Mouse (Mus musculus) ES-E14 (cell line): Measurements from ENCODE around the gene Rsad1. TPM values are rescaled to one million over a fixed set of nuclear protein-coding genes. Genes with fewer than 3 reads are reported as not detected.
A peak's percentile ranks its signal among the peaks of the same experiment; 100 is the strongest.

Experiments used
- DNase-seq: peaks from one replicate; pipeline ENCODE4 v3.0.0-alpha.2; 2013; ENCODE audit warnings: low read depth, low spot score
- H3K27ac ChIP-seq: 2 replicates; pipeline ENCODE4 v1.5.1; 2012; ENCODE audit warnings: low read depth, mild to moderate bottlenecking, low read length, moderate library complexity, mixed read lengths; ENCODE audit not compliant: poor library complexity, insufficient read depth, severe bottlenecking
- H3K36me3 ChIP-seq: 2 replicates; pipeline ENCODE4 v1.6.1; 2012; ENCODE audit warnings: mild to moderate bottlenecking, low read length, moderate library complexity, mixed read lengths; ENCODE audit not compliant: control insufficient read depth, poor library complexity, insufficient read depth, severe bottlenecking
- H3K4me1 ChIP-seq, 2 experiments: fragments of 150-350 bp in 1 of 2; sonication (generic) in 1 of 2; 2 replicates each; pipeline ENCODE4 v1.6.1; 2012; ENCODE audit warnings: low read length in 2 of 2, mild to moderate bottlenecking in 1 of 2, mixed read lengths in 1 of 2; ENCODE audit not compliant: control insufficient read depth in 2 of 2, insufficient read depth in 2 of 2, poor library complexity in 1 of 2
- H3K4me3 ChIP-seq, 2 experiments: fragments of 150-350 bp in 1 of 2; sonication (generic) in 1 of 2; 2 replicates each; pipeline ENCODE4 v1.5.1; 2012; ENCODE audit warnings: low read length in 2 of 2, low read depth in 1 of 2, mild to moderate bottlenecking in 1 of 2, mixed read lengths in 1 of 2; ENCODE audit not compliant: insufficient read depth in 1 of 2, poor library complexity in 1 of 2, severe bottlenecking in 1 of 2
- H3K9ac ChIP-seq: 2 replicates; pipeline ENCODE4 v1.6.1; 2012; ENCODE audit warnings: low read depth, mild to moderate bottlenecking, low read length, mixed read lengths; ENCODE audit not compliant: poor library complexity, insufficient read depth, severe bottlenecking
- H3K9me3 ChIP-seq: fragments of 150-350 bp; sonication (generic); 2 replicates; pipeline ENCODE4 v1.6.1; 2012; ENCODE audit warnings: low read depth, mild to moderate bottlenecking, low read length; ENCODE audit not compliant: control insufficient read depth, insufficient read depth
- CHD2 ChIP-seq: IDR thresholded peaks from 2 replicates; pipeline ENCODE4 v1.6.1; 2014; ENCODE audit warnings: mild to moderate bottlenecking, low read depth, low read length, inconsistent platforms
- HCFC1 ChIP-seq: IDR thresholded peaks from 2 replicates; pipeline ENCODE4 v1.6.1; 2012; ENCODE audit warnings: low read length, inconsistent platforms, borderline replicate concordance; ENCODE audit not compliant: insufficient read depth
- MAFK ChIP-seq: IDR thresholded peaks from 2 replicates; pipeline ENCODE4 v1.6.1; 2014; ENCODE audit warnings: mild to moderate bottlenecking, low read depth, low read length, inconsistent platforms; ENCODE audit not compliant: insufficient read depth
- ZC3H11A ChIP-seq: IDR thresholded peaks from 2 replicates; pipeline ENCODE4 v1.6.1; 2012; ENCODE audit warnings: low read depth, mild to moderate bottlenecking, inconsistent platforms, low read length, borderline replicate concordance
- ZNF384 ChIP-seq: IDR thresholded peaks from 2 replicates; pipeline ENCODE4 v1.6.1; 2012; ENCODE audit warnings: low read depth, low read length, inconsistent platforms
- in situ Hi-C, 2 experiments: fragments of 600-800 bp; cut with MboI; formaldehyde crosslinking; loops; one replicate each; pipeline ENCODE4 v1.15.1; 2025; ENCODE audit warnings: low sequenced_read_pairs in 2 of 2, inconsistent platforms in 1 of 2; ENCODE audit not compliant: unreplicated experiment in 2 of 2
- total RNA-seq: library from RNA; depleted of rRNA; stranded (reverse); fragments of 300-350 nt; gene quantifications from 2 replicates; pipeline ENCODE4 v1.2.3, GENCODE M21; 2012

Rsad1 gene
- total RNA-seq, 1 experiment: 2.4 TPM

GRCm38 (mm10) chr11:94521219-94521843, 27.7 kb downstream of the Rsad1 start, which contains the start of gene Mycbpap:
Gene Mycbpap (minus strand): TSS chr11:94521742.
- peak within 1 kb of the TSS; percentile 45; the same call in 1 of the 2 replicates for H3K9ac ChIP-seq
- no peak within 1 kb of the TSS for H3K27ac ChIP-seq
- H3K9me3 ChIP-seq: no peaks in the 10 kb centered on the region
- H3K4me3 ChIP-seq: peak within 1 kb of the TSS; percentile 59 to 91
- in situ Hi-C loops: no loop called here
- no peaks in the 10 kb centered on the region for H3K36me3 ChIP-seq
- peak; percentile 34 for DNase-seq
- peaks cover 0 to 5% of the 10 kb centered on the region in 2 experiments; a peak in 1 of 4 replicates for H3K4me1 ChIP-seq
- TF ChIP-seq ZNF384: no peak
- TF ChIP-seq MAFK: no peak
- no peak for TF ChIP-seq HCFC1
- no peak for TF ChIP-seq ZC3H11A
- no peak for TF ChIP-seq CHD2

GRCm38 (mm10) chr11:94513452-94513851, 35.6 kb downstream of the Rsad1 start:
- in situ Hi-C loops: no loop called here
- no peaks in the 10 kb centered on the region for H3K4me1 ChIP-seq
- no peak for DNase-seq
- H3K36me3 ChIP-seq: no peaks in the 10 kb centered on the region
- H3K9ac ChIP-seq: no peak overlapping the region
- H3K4me3 ChIP-seq: no peak overlapping the region
- no peaks in the 10 kb centered on the region for H3K9me3 ChIP-seq
- TF ChIP-seq HCFC1 (no peak), MAFK (no peak), ZNF384 (no peak), ZC3H11A (no peak), CHD2 (no peak)
- no peak overlapping the region for H3K27ac ChIP-seq

- no peak for TF ChIP-seq HCFC1
- no peak for TF ChIP-seq CHD2
- no peak for TF ChIP-seq MAFK
- no peak for TF ChIP-seq ZC3H11A
- TF ChIP-seq ZNF384: no peak
- in situ Hi-C loops: no loop called here
Observed at GRCm38 (mm10) chr11:94508976-94509375, 40.1 kb downstream of the Rsad1 start.

GRCm38 (mm10) chr11:94501482-94501881, 47.6 kb downstream of the Rsad1 start:
- Histone ChIP-seq H3K4me1 (peaks cover 2 to 16% of the 10 kb centered on the region in 2 experiments; a peak in 2 of 4 replicates), H3K9ac (no peak overlapping the region), H3K9me3 (no peaks in the 10 kb centered on the region), H3K4me3 (no peak overlapping the region), H3K36me3 (no peaks in the 10 kb centered on the region), H3K27ac (no peak overlapping the region)
- in situ Hi-C loops: no loop called here
- no peak for DNase-seq
- TF ChIP-seq MAFK: no peak
- no peak for TF ChIP-seq HCFC1
- no peak for TF ChIP-seq ZNF384
- TF ChIP-seq ZC3H11A: no peak
- no peak for TF ChIP-seq CHD2

More at GRCm38 (mm10) chr11:94508976-94509375, 40.1 kb downstream of the Rsad1 start:
- H3K27ac ChIP-seq: no peak overlapping the region
- no peaks in the 10 kb centered on the region for H3K4me1 ChIP-seq
- no peak for DNase-seq
- H3K4me3 ChIP-seq: no peak overlapping the region
- no peaks in the 10 kb centered on the region for H3K9me3 ChIP-seq
- H3K9ac ChIP-seq: no peak overlapping the region
- H3K36me3 ChIP-seq: no peaks in the 10 kb centered on the region

- Histone ChIP-seq H3K27ac (no peak overlapping the region), H3K36me3 (no peaks in the 10 kb centered on the region), H3K9me3 (no peaks in the 10 kb centered on the region), H3K9ac (no peak overlapping the region), H3K4me1 (peaks cover 2 to 19% of the 10 kb centered on the region in 2 experiments; a peak in 2 of 4 replicates), H3K4me3 (no peak overlapping the region)
- in situ Hi-C loops: no loop called here
- no peak for DNase-seq
- no peak for TF ChIP-seq MAFK
- no peak for TF ChIP-seq HCFC1
- TF ChIP-seq ZNF384: no peak
- TF ChIP-seq CHD2: no peak
- TF ChIP-seq ZC3H11A: no peak
Observed at GRCm38 (mm10) chr11:94500362-94500761, 48.7 kb downstream of the Rsad1 start.
